Mouse (Mus musculus) CH12.LX (cell line): Measurements from ENCODE around the gene Fgfr2. TPM values are rescaled to one million over a fixed set of nuclear protein-coding genes. Genes with fewer than 3 reads are reported as not detected.

ENCODE experiments used
- DNase-seq: peaks from one replicate; pipeline ENCODE4 v3.0.0-alpha.2; 2013; ENCODE audit errors: extremely low read depth
- H3K27ac ChIP-seq: 2 replicates; pipeline ENCODE4 v1.5.1; 2012; ENCODE audit warnings: low read depth, mild to moderate bottlenecking, control low read depth, moderate library complexity; ENCODE audit not compliant: insufficient read depth
- H3K27me3 ChIP-seq: replicated peaks from 2 replicates; pipeline ENCODE3; 2012; ENCODE audit warnings: inconsistent platforms
- H3K36me3 ChIP-seq, 2 experiments: replicated peaks in 1 of 2; 2 replicates each; pipeline versions ENCODE3 to v1.6.1; 2012; ENCODE audit warnings: inconsistent platforms in 1 of 2, low read length in 1 of 2, mild to moderate bottlenecking in 1 of 2, mixed read lengths in 1 of 2, moderate library complexity in 1 of 2; ENCODE audit not compliant: control insufficient read depth in 1 of 2, insufficient read depth in 1 of 2
- H3K4me1 ChIP-seq, 2 experiments: 2 replicates each; pipeline ENCODE4 v1.6.1; 2012; ENCODE audit warnings: inconsistent platforms in 1 of 2, moderate library complexity in 1 of 2; ENCODE audit not compliant: insufficient read depth in 2 of 2, control insufficient read depth in 1 of 2
- H3K4me2 ChIP-seq: 2 replicates; pipeline ENCODE4 v1.6.1; 2012; ENCODE audit warnings: low read depth, mild to moderate bottlenecking, control low read depth; ENCODE audit not compliant: poor library complexity, insufficient read depth, severe bottlenecking
- H3K4me3 ChIP-seq, 3 experiments: fragments of 150-350 bp in 1 of 3; sonication (generic) in 1 of 3; replicated peaks in 1 of 3; 2 replicates each; pipeline versions ENCODE3 to v1.5.1; 2011 to 2012; ENCODE audit warnings: low read depth in 2 of 3, low read length in 2 of 3, mild to moderate bottlenecking in 2 of 3, moderate library complexity in 2 of 3, control low read depth in 1 of 3, improper control_type of control experiment in 1 of 3, inconsistent platforms in 1 of 3, mixed read lengths in 1 of 3; ENCODE audit not compliant: poor library complexity in 1 of 3
- H3K79me2 ChIP-seq: replicated peaks from 2 replicates; pipeline ENCODE4 v1.6.1; 2012; ENCODE audit warnings: mild to moderate bottlenecking, moderate library complexity; ENCODE audit not compliant: control insufficient read depth, poor library complexity, insufficient read depth, severe bottlenecking; ENCODE audit errors: extremely low read depth
- H3K9ac ChIP-seq: 2 replicates; pipeline ENCODE4 v1.6.1; 2012; ENCODE audit warnings: low read depth, mild to moderate bottlenecking, control low read depth, moderate library complexity; ENCODE audit not compliant: insufficient read depth
- H3K9me3 ChIP-seq: replicated peaks from 2 replicates; pipeline ENCODE3; 2012; ENCODE audit warnings: low read length, inconsistent platforms, mixed read lengths
- BHLHE40 ChIP-seq: IDR thresholded peaks from 2 replicates; pipeline ENCODE4 v1.6.1; 2011; ENCODE audit warnings: mild to moderate bottlenecking, low read depth, low read length, improper control_type of control experiment
- CHD1 ChIP-seq: IDR thresholded peaks from 2 replicates; pipeline ENCODE4 v1.6.1; 2012; ENCODE audit warnings: low read depth, low read length, improper control_type of control experiment, inconsistent platforms
- CHD2 ChIP-seq: IDR thresholded peaks from 2 replicates; pipeline ENCODE4 v1.6.1; 2011; ENCODE audit warnings: low read length, improper control_type of control experiment
- ELF1 ChIP-seq: IDR thresholded peaks from 2 replicates; pipeline ENCODE4 v1.6.1; 2014; ENCODE audit warnings: low read depth, mild to moderate bottlenecking, inconsistent platforms, low read length, improper control_type of control experiment
- EP300 ChIP-seq: IDR thresholded peaks from 2 replicates; pipeline ENCODE4 v1.6.1; 2011; ENCODE audit warnings: low read length, improper control_type of control experiment
- HCFC1 ChIP-seq: IDR thresholded peaks from 2 replicates; pipeline ENCODE4 v1.6.1; 2012; ENCODE audit warnings: low read depth, mild to moderate bottlenecking, inconsistent platforms, low read length, improper control_type of control experiment
- IRF4 ChIP-seq: IDR thresholded peaks from 2 replicates; pipeline ENCODE4 v1.6.1; 2014; ENCODE audit warnings: low read depth, mild to moderate bottlenecking, inconsistent platforms, low read length, improper control_type of control experiment
- KAT2A ChIP-seq: IDR thresholded peaks from 2 replicates; pipeline ENCODE4 v1.6.1; 2012; ENCODE audit warnings: low read length, improper control_type of control experiment, inconsistent platforms; ENCODE audit not compliant: insufficient replicate concordance
- MAFK ChIP-seq: IDR thresholded peaks from 2 replicates; pipeline ENCODE4 v1.6.1; 2011; ENCODE audit warnings: low read length, improper control_type of control experiment; ENCODE audit not compliant: insufficient replicate concordance
- MAX ChIP-seq: IDR thresholded peaks from 2 replicates; pipeline ENCODE4 v1.6.1; 2011; ENCODE audit warnings: low read length, improper control_type of control experiment
- MEF2A ChIP-seq: IDR thresholded peaks from 2 replicates; pipeline ENCODE4 v1.6.1; 2014; ENCODE audit warnings: low read depth, mild to moderate bottlenecking, inconsistent platforms, low read length, improper control_type of control experiment, borderline replicate concordance
- MXI1 ChIP-seq: IDR thresholded peaks from 2 replicates; pipeline ENCODE4 v1.6.1; 2011; ENCODE audit warnings: mild to moderate bottlenecking, low read depth, low read length, improper control_type of control experiment
- MYC ChIP-seq: IDR thresholded peaks from 2 replicates; pipeline ENCODE4 v1.6.1; 2011; ENCODE audit warnings: low read depth, mild to moderate bottlenecking, improper control_type of control experiment, low read length
- NELFE ChIP-seq: IDR thresholded peaks from 2 replicates; pipeline ENCODE4 v1.6.1; 2011; ENCODE audit warnings: low read depth, low read length, improper control_type of control experiment
- PAX5 ChIP-seq: IDR thresholded peaks from 2 replicates; pipeline ENCODE4 v1.6.1; 2012; ENCODE audit warnings: low read length, inconsistent platforms, mixed read lengths
- POLR2AphosphoS2 ChIP-seq: IDR thresholded peaks from 2 replicates; pipeline ENCODE4 v1.6.1; 2011; ENCODE audit warnings: low read depth, low read length, improper control_type of control experiment
- SIN3A ChIP-seq: IDR thresholded peaks from 2 replicates; pipeline ENCODE4 v1.6.1; 2012; ENCODE audit warnings: low read length, improper control_type of control experiment, inconsistent platforms
- SMC3 ChIP-seq: IDR thresholded peaks from 2 replicates; pipeline ENCODE4 v1.6.1; 2011; ENCODE audit warnings: low read depth, low read length, improper control_type of control experiment
- TBP ChIP-seq: conservative IDR thresholded peaks from 2 replicates; pipeline ENCODE4 v1.6.1; 2011; ENCODE audit warnings: low read depth, low read length, improper control_type of control experiment
- UBTF ChIP-seq: IDR thresholded peaks from 2 replicates; pipeline ENCODE4 v1.6.1; 2012; ENCODE audit warnings: low read depth, mild to moderate bottlenecking, inconsistent platforms, low read length, improper control_type of control experiment, moderate library complexity
- ZC3H11A ChIP-seq: IDR thresholded peaks from 2 replicates; pipeline ENCODE4 v1.6.1; 2012; ENCODE audit warnings: low read depth, mild to moderate bottlenecking, inconsistent platforms, low read length, improper control_type of control experiment
- ZNF384 ChIP-seq: IDR thresholded peaks from 2 replicates; pipeline ENCODE4 v1.6.1; 2012; ENCODE audit warnings: low read depth, low read length, improper control_type of control experiment, inconsistent platforms
- dilution Hi-C: fragments of 300-500 bp; cut with MboI; formaldehyde crosslinking; loops from 2 replicates; pipeline ENCODE4 v1.14.3; 2020; ENCODE audit warnings: low sequenced_read_pairs; ENCODE audit not compliant: extremely low pct_unique_long_range_greater_than_20kb, extremely low pct_ligation_motif_present
- in situ Hi-C: fragments of 300-500 bp; cut with MboI; formaldehyde crosslinking; loops from 3 replicates; pipeline ENCODE4 v1.14.3; 2019; ENCODE audit warnings: low sequenced_read_pairs, low pct_ligation_motif_present, low pct_unique_long_range_greater_than_20kb, mixed read lengths
- polyA plus RNA-seq: library from polyadenylated mRNA; unstranded; fragments of >175 nt; gene quantifications from 2 replicates; pipeline ENCODE4 v1.2.1, GENCODE M21; 2012; ENCODE audit warnings: low read depth; ENCODE audit not compliant: insufficient read length
- total RNA-seq, 2 experiments: library from RNA; depleted of rRNA; stranded (reverse); fragments of 300-350 nt in 1 of 2; fragments of >200 nt in 1 of 2; gene quantifications; 2 replicates each; pipeline ENCODE4 v1.2.3; 2012 to 2014

Gene Fgfr2
- total and polyA plus RNA-seq, 3 experiments, result not detected

DNA sequence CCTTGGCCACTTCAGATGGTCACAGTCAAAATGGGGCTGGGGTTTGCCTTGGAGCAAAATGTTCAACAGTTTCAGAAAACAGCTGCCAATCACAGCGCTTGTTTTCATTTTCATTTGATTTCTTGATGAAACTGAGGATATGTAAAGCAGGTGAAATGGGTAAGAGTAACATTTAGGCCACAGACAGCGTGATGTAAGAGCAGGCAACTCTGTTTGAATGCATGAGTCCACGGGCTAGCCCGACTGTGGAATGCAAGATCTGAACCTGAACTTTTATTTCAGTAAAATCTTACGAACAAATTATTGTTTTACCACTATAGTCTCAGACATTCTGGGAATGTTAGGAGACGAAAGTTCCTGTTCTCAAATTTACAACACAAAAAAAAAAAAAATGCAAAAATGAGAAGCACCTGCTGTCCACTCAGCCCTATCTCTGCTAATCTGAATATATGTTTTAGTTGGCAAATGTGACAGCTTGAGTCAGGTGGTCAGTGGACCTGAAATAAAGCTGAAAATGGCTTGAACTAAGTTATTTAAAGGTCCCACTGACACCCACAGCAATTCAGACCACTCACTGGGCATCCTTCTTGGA is 362.5 kb downstream of the Fgfr2 start:
- Histone ChIP-seq H3K79me2 (peaks cover 13% of the 10 kb centered on the region), H3K4me2 (no peak overlapping the region)
- in situ Hi-C loops, result no loop called here

GRCm38 (mm10) chr7:132759926-132760325 is 363.2 kb downstream of the Fgfr2 start:
- dilution Hi-C loops, result no loop called here
- H3K36me3 ChIP-seq, result peaks cover 38 to 81% of the 10 kb centered on the region in 2 experiments

More for the DNA sequence above, 362.5 kb downstream of the Fgfr2 start:
- no peak for DNase-seq
- H3K9ac ChIP-seq, result peak overlapping the region; percentile 25; the same call in 1 of the 2 replicates
- no peaks in the 10 kb centered on the region for H3K27me3 ChIP-seq
- H3K4me1 ChIP-seq, result peaks cover 48 to 97% of the 10 kb centered on the region in 2 experiments
- no peaks in the 10 kb centered on the region for H3K9me3 ChIP-seq
- H3K4me3 ChIP-seq, result no peak overlapping the region
- H3K36me3 ChIP-seq, result peaks cover 34 to 73% of the 10 kb centered on the region in 2 experiments
- peak overlapping the region; percentile 81 for H3K27ac ChIP-seq
- TF ChIP-seq UBTF (no peak), EP300 (peak; percentile 9; the same call in 1 of the 2 replicates), SIN3A (no peak), ELF1 (no peak), MAFK (no peak), HCFC1 (no peak), BHLHE40 (no peak), KAT2A (no peak), ZC3H11A (no peak), POLR2AphosphoS2 (no peak), MXI1 (no peak), NELFE (no peak), ZNF384 (peak; percentile 79), MYC (no peak), CHD2 (no peak), CHD1 (no peak), TBP (no peak)
- dilution Hi-C loops, result no loop called here

More at GRCm38 (mm10) chr7:132759926-132760325, 363.2 kb downstream of the Fgfr2 start:
- Histone ChIP-seq H3K27ac (peak overlapping the region; percentile 81), H3K4me2 (no peak overlapping the region), H3K79me2 (peaks cover 13% of the 10 kb centered on the region), H3K4me1 (peaks cover 50 to 97% of the 10 kb centered on the region in 2 experiments), H3K4me3 (no peak overlapping the region), H3K27me3 (no peaks in the 10 kb centered on the region), H3K9ac (0 out of 2 replicates have a peak overlapping the region, but pooled peaks have one; percentile 25), H3K9me3 (no peaks in the 10 kb centered on the region)
- TF ChIP-seq SMC3, result no peak
- TF ChIP-seq MAX, result no peak
- TF ChIP-seq ZC3H11A, result no peak
- TF ChIP-seq MEF2A, result no peak
- no peak for TF ChIP-seq PAX5
- no peak for TF ChIP-seq IRF4
- in situ Hi-C loops, result no loop called here
- no peak for DNase-seq
